Mouse (Mus musculus): ENCODE measurements at regions not wholly inside any gene's neighbourhood (a gene's known extent, or its start where the extent isn't known, plus 50 kb on each side); places are given as distances from the start of the nearest gene placed in this dataset.
A peak's percentile ranks its signal among the peaks of the same experiment; 100 is the strongest.

DNA sequence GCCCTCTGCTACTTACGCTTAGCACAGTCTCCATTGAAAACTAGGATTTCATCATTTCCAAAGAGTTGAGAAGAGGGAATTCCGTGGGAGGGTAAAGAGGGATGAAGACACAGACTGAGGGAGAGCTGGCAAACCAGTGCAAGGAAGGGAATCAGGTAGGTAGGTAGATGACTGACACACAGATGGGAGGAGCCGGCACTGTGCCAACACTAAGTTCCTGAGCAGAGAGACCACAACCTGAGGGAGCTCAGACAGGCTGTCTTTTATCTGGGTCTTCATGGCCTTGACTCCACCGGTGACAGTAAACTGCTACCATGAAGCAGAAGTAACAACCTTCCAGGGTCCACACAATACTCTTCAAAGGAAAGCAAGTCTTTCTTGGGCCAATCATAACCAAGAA, 200.2 kb upstream of the Smim15 start:
- no peak overlapping the region for H3K9ac ChIP-seq (replicated peaks; ENCODE audit: low read depth, low read length)
- 80% methylated on average over 4 of the region's 4 CpGs for WGBS
- H3K4me2 ChIP-seq (replicated peaks; ENCODE audit: low read depth, low read length) = no peak overlapping the region
- H3K4me3 ChIP-seq (ENCODE audit: low read depth, low read length) = no peak overlapping the region
- H3K27me3 ChIP-seq (ENCODE audit: control insufficient read depth, insufficient read depth, low read length) = no peaks in the 10 kb centered on the region
- H3K9me3 ChIP-seq (ENCODE audit: control insufficient read depth, low read depth, low read length) = no peaks in the 10 kb centered on the region
- no peak for ATAC-seq (ENCODE audit: insufficient number of reproducible peaks, insufficient read depth, low FRiP score, low read depth)
- H3K4me1 ChIP-seq (ENCODE audit: control insufficient read depth, insufficient read depth, low read length) = peaks cover 50% of the 10 kb centered on the region
- no peaks in the 10 kb centered on the region for H3K36me3 ChIP-seq (ENCODE audit: control insufficient read depth, insufficient read depth, low read length)
- H3K27ac ChIP-seq (ENCODE audit: low read length) = no peak overlapping the region

DNA sequence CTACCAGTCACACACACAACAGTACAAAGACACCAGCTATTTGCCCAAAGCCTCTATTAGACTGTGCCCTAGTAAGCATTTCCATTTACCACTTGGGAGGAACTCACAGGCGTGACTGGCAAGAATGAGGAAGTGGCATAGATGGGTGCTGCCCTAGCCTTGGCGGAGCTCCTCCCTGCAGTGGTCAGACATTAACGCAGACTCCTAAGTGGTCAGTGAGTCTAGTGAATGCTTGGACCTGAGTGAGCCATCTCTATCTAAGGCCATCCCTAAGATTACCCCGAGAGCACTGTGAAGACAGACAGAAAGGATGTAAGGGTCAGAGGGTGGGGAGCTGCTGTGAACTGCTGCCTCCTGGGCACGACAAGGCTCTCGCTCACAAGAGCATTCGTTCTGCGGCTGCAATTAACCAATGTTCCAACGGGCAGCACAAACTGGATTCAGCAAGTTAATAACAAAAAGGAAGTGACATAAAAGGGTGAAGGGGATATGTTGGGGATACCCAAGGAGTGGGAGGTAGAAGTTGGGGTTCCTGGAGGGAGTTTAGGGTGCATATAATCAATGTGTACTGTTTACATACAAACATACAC, 206.0 kb upstream of the Smim15 start:
- Histone ChIP-seq H3K4me2 (replicated peaks; ENCODE audit: low read depth, low read length) (no peak overlapping the region), H3K9ac (replicated peaks; ENCODE audit: low read depth, low read length) (no peak overlapping the region), H3K27ac (ENCODE audit: low read length) (no peak overlapping the region), H3K4me3 (ENCODE audit: low read depth, low read length) (no peak overlapping the region), H3K27me3 (ENCODE audit: control insufficient read depth, insufficient read depth, low read length) (no peaks in the 10 kb centered on the region), H3K4me1 (ENCODE audit: control insufficient read depth, insufficient read depth, low read length) (peaks cover 32% of the 10 kb centered on the region), H3K36me3 (ENCODE audit: control insufficient read depth, insufficient read depth, low read length) (no peaks in the 10 kb centered on the region), H3K9me3 (ENCODE audit: control insufficient read depth, low read depth, low read length) (no peaks in the 10 kb centered on the region)
- WGBS = 80% methylated on average over 9 of the region's 9 CpGs
- no peak for ATAC-seq (ENCODE audit: insufficient number of reproducible peaks, insufficient read depth, low FRiP score, low read depth)

DNA sequence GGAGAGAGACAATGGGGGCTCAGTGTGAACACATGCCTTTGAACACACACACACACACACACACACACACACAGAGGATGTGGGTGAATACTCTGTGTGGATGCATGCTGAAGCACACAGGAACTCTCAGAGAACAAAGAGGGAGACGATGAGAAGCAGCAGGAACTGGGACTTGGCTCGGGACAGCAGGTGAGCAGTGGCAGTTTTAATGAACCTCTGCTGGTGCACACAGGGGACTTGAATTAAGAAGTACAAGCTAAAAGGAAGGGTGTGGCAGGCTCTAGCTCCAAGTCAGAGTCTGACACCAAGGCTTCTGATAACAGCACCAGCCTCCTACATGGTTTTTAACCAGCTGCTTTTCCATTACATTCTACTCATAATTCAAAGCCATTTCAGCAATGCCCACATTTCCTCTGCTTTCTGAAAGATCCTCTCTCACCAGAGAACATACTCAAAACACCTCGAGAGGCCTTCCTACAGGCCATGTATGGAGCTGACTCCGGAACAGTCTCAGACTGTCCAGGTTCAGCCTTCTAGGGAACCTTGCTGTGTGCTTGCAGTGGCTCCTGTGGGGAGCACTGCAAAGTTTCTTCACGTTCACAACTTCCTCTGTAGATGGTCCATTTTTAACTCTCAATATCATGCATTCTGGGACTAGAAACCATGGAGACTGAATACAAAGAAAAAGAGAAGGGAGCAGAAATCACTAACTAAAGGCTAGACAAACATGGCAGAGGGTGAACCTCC, 206.9 kb upstream of the Smim15 start:
- Histone ChIP-seq H3K27me3 (ENCODE audit: control insufficient read depth, insufficient read depth, low read length) (no peaks in the 10 kb centered on the region), H3K4me1 (ENCODE audit: control insufficient read depth, insufficient read depth, low read length) (peaks cover 25% of the 10 kb centered on the region), H3K4me3 (ENCODE audit: low read depth, low read length) (no peak overlapping the region), H3K4me2 (replicated peaks; ENCODE audit: low read depth, low read length) (no peak overlapping the region), H3K9me3 (ENCODE audit: control insufficient read depth, low read depth, low read length) (no peaks in the 10 kb centered on the region), H3K36me3 (ENCODE audit: control insufficient read depth, insufficient read depth, low read length) (no peaks in the 10 kb centered on the region), H3K27ac (ENCODE audit: low read length) (no peak overlapping the region), H3K9ac (replicated peaks; ENCODE audit: low read depth, low read length) (no peak overlapping the region)
- WGBS = 49% methylated on average over 5 of the region's 5 CpGs
- no peak for ATAC-seq (ENCODE audit: insufficient number of reproducible peaks, insufficient read depth, low FRiP score, low read depth)

DNA sequence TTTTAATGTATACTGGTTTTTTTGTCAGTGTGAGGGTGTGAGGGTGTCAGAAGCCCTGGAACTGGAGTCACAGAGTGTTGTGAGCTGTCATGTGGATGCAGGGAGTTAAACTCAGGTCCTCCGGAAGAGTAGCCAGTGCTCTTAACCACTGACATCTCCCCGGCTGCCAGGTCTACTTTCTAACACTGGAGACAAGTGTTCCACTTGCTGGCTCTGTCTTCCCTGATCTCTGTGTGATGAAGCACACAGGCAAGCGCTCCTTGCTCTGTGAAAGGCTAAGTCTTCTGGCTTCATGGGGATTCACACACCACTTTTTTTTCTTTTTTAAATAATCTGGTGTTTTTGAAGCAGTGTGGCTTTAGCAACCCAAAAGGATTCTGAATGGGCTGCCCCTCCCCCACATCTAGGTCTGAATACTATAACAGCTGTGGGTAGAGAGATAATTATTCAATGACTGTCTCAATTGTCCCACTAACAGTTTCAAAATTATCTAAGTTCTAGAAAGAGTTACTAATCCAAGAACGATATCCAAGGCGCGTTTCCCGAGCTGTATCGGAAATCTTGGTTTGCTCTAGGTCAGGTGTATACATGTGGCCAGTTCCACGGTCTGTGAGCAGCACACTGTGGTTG, 208.4 kb upstream of the Smim15 start:
- H3K4me1 ChIP-seq (ENCODE audit: control insufficient read depth, insufficient read depth, low read length) = peaks cover 28% of the 10 kb centered on the region
- no peak for ATAC-seq (ENCODE audit: insufficient number of reproducible peaks, insufficient read depth, low FRiP score, low read depth)
- no peak overlapping the region for H3K27ac ChIP-seq (ENCODE audit: low read length)
- no peak overlapping the region for H3K4me3 ChIP-seq (ENCODE audit: low read depth, low read length)
- no peaks in the 10 kb centered on the region for H3K27me3 ChIP-seq (ENCODE audit: control insufficient read depth, insufficient read depth, low read length)
- H3K9me3 ChIP-seq (ENCODE audit: control insufficient read depth, low read depth, low read length) = no peaks in the 10 kb centered on the region
- no peaks in the 10 kb centered on the region for H3K36me3 ChIP-seq (ENCODE audit: control insufficient read depth, insufficient read depth, low read length)
- H3K9ac ChIP-seq (replicated peaks; ENCODE audit: low read depth, low read length) = no peak overlapping the region
- H3K4me2 ChIP-seq (replicated peaks; ENCODE audit: low read depth, low read length) = no peak overlapping the region
- 62% methylated on average over 9 of the region's 9 CpGs for WGBS

DNA sequence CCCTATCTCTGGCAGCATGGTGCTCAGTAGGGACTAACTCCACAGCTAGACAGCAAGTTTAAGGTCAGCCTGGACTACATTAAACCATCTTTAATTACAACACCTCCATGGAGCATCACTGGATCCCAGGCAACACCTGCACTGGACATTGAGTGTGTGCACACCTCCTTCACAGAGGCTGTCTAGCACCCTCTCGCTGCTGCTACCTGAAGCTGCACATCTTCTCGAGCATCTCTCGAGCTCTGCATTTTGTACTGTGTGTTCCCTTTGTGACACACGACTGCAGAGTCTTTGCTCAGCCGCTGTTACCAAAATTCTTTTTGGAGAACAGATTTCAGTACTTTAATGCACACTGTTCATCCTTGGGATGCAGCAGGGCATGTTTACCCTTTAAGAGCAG, 212.2 kb upstream of the Smim15 start:
- Histone ChIP-seq H3K4me3 (ENCODE audit: low read depth, low read length) (no peak overlapping the region), H3K27ac (ENCODE audit: low read length) (no peak overlapping the region), H3K9me3 (ENCODE audit: control insufficient read depth, low read depth, low read length) (no peaks in the 10 kb centered on the region), H3K36me3 (ENCODE audit: control insufficient read depth, insufficient read depth, low read length) (no peaks in the 10 kb centered on the region), H3K4me1 (ENCODE audit: control insufficient read depth, insufficient read depth, low read length) (peaks cover 22% of the 10 kb centered on the region), H3K9ac (replicated peaks; ENCODE audit: low read depth, low read length) (no peak overlapping the region), H3K4me2 (replicated peaks; ENCODE audit: low read depth, low read length) (no peak overlapping the region), H3K27me3 (ENCODE audit: control insufficient read depth, insufficient read depth, low read length) (no peaks in the 10 kb centered on the region)
- ATAC-seq (ENCODE audit: insufficient number of reproducible peaks, insufficient read depth, low FRiP score, low read depth) = no peak
- 60% methylated on average over 5 of the region's 5 CpGs for WGBS

DNA sequence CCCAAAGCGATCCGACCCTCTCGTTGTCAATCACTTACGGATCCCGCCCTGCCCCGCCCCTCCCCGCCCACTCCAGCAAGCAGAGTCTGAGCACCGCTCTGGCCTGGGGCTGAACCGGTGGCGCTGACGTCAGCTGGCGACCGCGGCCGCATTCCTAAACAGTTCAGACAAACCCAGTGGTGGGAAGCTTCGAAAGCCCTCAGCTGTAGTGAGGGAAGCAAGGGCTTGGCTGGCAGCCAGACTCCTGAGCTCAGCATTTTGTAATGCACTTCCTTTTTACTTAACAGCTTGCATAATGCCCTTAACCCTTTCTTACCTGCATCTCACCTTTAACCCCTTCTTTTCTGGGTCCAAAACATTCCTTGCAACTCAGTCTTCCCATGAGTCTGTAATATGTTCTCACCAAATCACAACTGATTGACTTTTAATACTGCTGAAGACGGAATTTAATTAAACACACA, 213.0 kb upstream of the Smim15 start:
- ATAC-seq (ENCODE audit: insufficient number of reproducible peaks, insufficient read depth, low FRiP score, low read depth) = peak; percentile 100

DNA sequence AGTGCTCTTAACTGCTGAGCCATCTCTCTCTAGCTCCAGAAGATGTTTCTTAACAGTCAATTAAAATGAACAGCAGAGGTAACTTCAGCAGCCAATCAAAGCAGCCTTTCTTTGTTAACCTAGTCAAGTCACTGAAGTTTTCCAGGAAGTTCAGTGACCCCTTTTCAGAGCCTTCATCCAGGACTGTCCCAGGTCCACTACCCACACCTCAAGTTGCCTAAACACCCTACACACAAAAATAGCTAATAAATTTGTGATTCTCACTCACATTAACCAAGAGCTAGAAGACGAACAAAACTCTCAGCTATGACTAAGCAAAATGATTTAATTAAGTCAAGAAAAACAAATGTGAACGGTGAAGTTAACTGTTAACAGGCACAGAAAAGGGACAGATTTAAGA, 214.0 kb upstream of the Smim15 start:
- no peak overlapping the region for H3K4me3 ChIP-seq (ENCODE audit: low read depth, low read length)
- no peak overlapping the region for H3K27ac ChIP-seq (ENCODE audit: low read length)
- H3K4me2 ChIP-seq (replicated peaks; ENCODE audit: low read depth, low read length) = no peak overlapping the region
- H3K9ac ChIP-seq (replicated peaks; ENCODE audit: low read depth, low read length) = no peak overlapping the region
- ATAC-seq (ENCODE audit: insufficient number of reproducible peaks, insufficient read depth, low FRiP score, low read depth) = no peak
- WGBS = 54% methylated on average over 2 of the region's 2 CpGs
- peaks cover 17% of the 10 kb centered on the region for H3K4me1 ChIP-seq (ENCODE audit: control insufficient read depth, insufficient read depth, low read length)
- H3K27me3 ChIP-seq (ENCODE audit: control insufficient read depth, insufficient read depth, low read length) = no peaks in the 10 kb centered on the region
- no peaks in the 10 kb centered on the region for H3K36me3 ChIP-seq (ENCODE audit: control insufficient read depth, insufficient read depth, low read length)
- no peaks in the 10 kb centered on the region for H3K9me3 ChIP-seq (ENCODE audit: control insufficient read depth, low read depth, low read length)

More for the DNA sequence above, 213.0 kb upstream of the Smim15 start:
- Histone ChIP-seq H3K4me2 (replicated peaks; ENCODE audit: low read depth, low read length) (peak overlapping the region; percentile 23), H3K4me1 (ENCODE audit: control insufficient read depth, insufficient read depth, low read length) (peaks cover 24% of the 10 kb centered on the region), H3K27ac (ENCODE audit: low read length) (no peak overlapping the region), H3K27me3 (ENCODE audit: control insufficient read depth, insufficient read depth, low read length) (no peaks in the 10 kb centered on the region), H3K4me3 (ENCODE audit: low read depth, low read length) (peak overlapping the region; percentile 17), H3K9ac (replicated peaks; ENCODE audit: low read depth, low read length) (no peak overlapping the region), H3K9me3 (ENCODE audit: control insufficient read depth, low read depth, low read length) (no peaks in the 10 kb centered on the region), H3K36me3 (ENCODE audit: control insufficient read depth, insufficient read depth, low read length) (no peaks in the 10 kb centered on the region)
- 2% methylated on average over 17 of the region's 17 CpGs for WGBS

DNA sequence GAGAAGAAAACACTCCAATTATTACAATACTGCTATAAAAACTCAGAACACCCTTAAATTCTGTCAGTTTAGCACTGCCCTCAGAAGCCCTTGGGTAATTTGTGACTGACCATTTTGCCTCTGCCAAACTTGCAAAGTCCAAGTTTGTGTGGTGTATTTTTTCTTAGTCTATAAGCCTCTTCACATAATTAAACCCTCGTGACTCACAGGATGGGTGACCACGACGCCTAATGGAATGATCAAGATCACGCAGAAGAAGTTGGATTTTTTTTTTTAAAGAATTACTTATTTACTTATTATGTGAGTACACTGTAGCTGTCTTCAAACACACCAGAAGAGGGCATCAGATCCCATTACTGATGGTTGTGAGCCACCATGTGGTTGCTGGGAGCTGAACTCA, 214.4 kb upstream of the Smim15 start:
- WGBS = 96% methylated on average over 4 of the region's 4 CpGs
- no peak overlapping the region for H3K4me3 ChIP-seq (ENCODE audit: low read depth, low read length)
- H3K27me3 ChIP-seq (ENCODE audit: control insufficient read depth, insufficient read depth, low read length) = no peaks in the 10 kb centered on the region
- H3K36me3 ChIP-seq (ENCODE audit: control insufficient read depth, insufficient read depth, low read length) = no peaks in the 10 kb centered on the region
- H3K9me3 ChIP-seq (ENCODE audit: control insufficient read depth, low read depth, low read length) = no peaks in the 10 kb centered on the region
- ATAC-seq (ENCODE audit: insufficient number of reproducible peaks, insufficient read depth, low FRiP score, low read depth) = no peak
- H3K4me1 ChIP-seq (ENCODE audit: control insufficient read depth, insufficient read depth, low read length) = peaks cover 17% of the 10 kb centered on the region
- H3K27ac ChIP-seq (ENCODE audit: low read length) = no peak overlapping the region
- no peak overlapping the region for H3K4me2 ChIP-seq (replicated peaks; ENCODE audit: low read depth, low read length)
- H3K9ac ChIP-seq (replicated peaks; ENCODE audit: low read depth, low read length) = no peak overlapping the region

Data from stomach, embryonic 14.5 days (tissue).